Mouse (Mus musculus): ENCODE measurements around the gene Atp2c1. TPM values are rescaled to one million over a fixed set of nuclear protein-coding genes. Genes with fewer than 3 reads are reported as not detected.

Gene Atp2c1
- polyA plus RNA-seq, 1 experiment from 2014 or later = 33.2 TPM

GRCm38 (mm10) chr9:105374361-105374760 is 152.8 kb downstream of the Atp2c1 start:
- Histone ChIP-seq H3K4me3 (ENCODE audit: low read depth, low read length) (no peak overlapping the region), H3K4me1 (replicated peaks; ENCODE audit: control insufficient read depth, insufficient read depth) (no peaks in the 10 kb centered on the region), H3K36me3 (ENCODE audit: control insufficient read depth, insufficient read depth, low read length) (no peaks in the 10 kb centered on the region), H3K4me2 (replicated peaks; ENCODE audit: low read depth) (no peak overlapping the region), H3K27ac (replicated peaks) (no peak overlapping the region), H3K9ac (ENCODE audit: low read length) (no peak overlapping the region), H3K9me3 (ENCODE audit: control insufficient read depth, low read length) (no peaks in the 10 kb centered on the region), H3K27me3 (ENCODE audit: control insufficient read depth, insufficient read depth, low read length) (no peaks in the 10 kb centered on the region)
- TF ChIP-seq CTCF (IDR thresholded peaks at IDR 0.05; ENCODE audit: low read depth) = no peak
- no peak for TF ChIP-seq EP300 (optimal IDR thresholded peaks at IDR 0.05)
- no peak for DNase-seq (ENCODE audit: low spot score)
- WGBS = 48% methylated on average over 5 of the region's 5 CpGs
- ATAC-seq (ENCODE audit: low FRiP score, low TSS enrichment) = no peak

GRCm38 (mm10) chr9:105368605-105369004 is 158.5 kb downstream of the Atp2c1 start:
- no peak for ATAC-seq (ENCODE audit: low FRiP score, low TSS enrichment)
- Histone ChIP-seq H3K9ac (ENCODE audit: low read length) (no peak overlapping the region), H3K4me2 (replicated peaks; ENCODE audit: low read depth) (no peak overlapping the region), H3K27ac (replicated peaks) (no peak overlapping the region), H3K9me3 (ENCODE audit: control insufficient read depth, low read length) (no peaks in the 10 kb centered on the region), H3K36me3 (ENCODE audit: control insufficient read depth, insufficient read depth, low read length) (no peaks in the 10 kb centered on the region), H3K4me3 (ENCODE audit: low read depth, low read length) (no peak overlapping the region), H3K4me1 (replicated peaks; ENCODE audit: control insufficient read depth, insufficient read depth) (no peaks in the 10 kb centered on the region), H3K27me3 (ENCODE audit: control insufficient read depth, insufficient read depth, low read length) (no peaks in the 10 kb centered on the region)
- no peak for DNase-seq (ENCODE audit: low spot score)
- 87% methylated on average over 3 of the region's 3 CpGs for WGBS
- TF ChIP-seq EP300 (optimal IDR thresholded peaks at IDR 0.05) = no peak
- TF ChIP-seq CTCF (IDR thresholded peaks at IDR 0.05; ENCODE audit: low read depth) = no peak

- DNase-seq (ENCODE audit: low spot score) (no peak), ATAC-seq (ENCODE audit: low FRiP score, low TSS enrichment) (no peak)
- no peak overlapping the region for H3K4me2 ChIP-seq (replicated peaks; ENCODE audit: low read depth)
- H3K9me3 ChIP-seq (ENCODE audit: control insufficient read depth, low read length) = no peaks in the 10 kb centered on the region
- no peak overlapping the region for H3K4me3 ChIP-seq (ENCODE audit: low read depth, low read length)
- TF ChIP-seq CTCF (IDR thresholded peaks at IDR 0.05; ENCODE audit: low read depth) (no peak), EP300 (optimal IDR thresholded peaks at IDR 0.05) (no peak)
- H3K36me3 ChIP-seq (ENCODE audit: control insufficient read depth, insufficient read depth, low read length) = no peaks in the 10 kb centered on the region
- no peak overlapping the region for H3K27ac ChIP-seq (replicated peaks)
- no peak overlapping the region for H3K9ac ChIP-seq (ENCODE audit: low read length)
- no peaks in the 10 kb centered on the region for H3K27me3 ChIP-seq (ENCODE audit: control insufficient read depth, insufficient read depth, low read length)
- H3K4me1 ChIP-seq (replicated peaks; ENCODE audit: control insufficient read depth, insufficient read depth) = no peaks in the 10 kb centered on the region
- 91% methylated on average over 4 of the region's 4 CpGs for WGBS
Measured at GRCm38 (mm10) chr9:105366199-105366598, 160.9 kb downstream of the Atp2c1 start.

GRCm38 (mm10) chr9:105363520-105364231 is 163.4 kb downstream of the Atp2c1 start:
- Histone ChIP-seq H3K4me2 (replicated peaks; ENCODE audit: low read depth) (no peak overlapping the region), H3K9ac (ENCODE audit: low read length) (no peak overlapping the region), H3K36me3 (ENCODE audit: control insufficient read depth, insufficient read depth, low read length) (no peaks in the 10 kb centered on the region), H3K27ac (replicated peaks) (no peak overlapping the region), H3K4me1 (replicated peaks; ENCODE audit: control insufficient read depth, insufficient read depth) (no peaks in the 10 kb centered on the region), H3K9me3 (ENCODE audit: control insufficient read depth, low read length) (no peaks in the 10 kb centered on the region), H3K27me3 (ENCODE audit: control insufficient read depth, insufficient read depth, low read length) (no peaks in the 10 kb centered on the region), H3K4me3 (ENCODE audit: low read depth, low read length) (no peak overlapping the region)
- 77% methylated on average over 5 of the region's 5 CpGs for WGBS
- no peak for ATAC-seq (ENCODE audit: low FRiP score, low TSS enrichment)
- DNase-seq (ENCODE audit: low spot score) = no peak
- no peak for TF ChIP-seq CTCF (IDR thresholded peaks at IDR 0.05; ENCODE audit: low read depth)
- TF ChIP-seq EP300 (optimal IDR thresholded peaks at IDR 0.05) = no peak

GRCm38 (mm10) chr9:105362181-105362580 is 164.9 kb downstream of the Atp2c1 start:
- H3K9ac ChIP-seq (ENCODE audit: low read length) = no peak overlapping the region
- WGBS = 83% methylated on average over 2 of the region's 2 CpGs
- H3K4me1 ChIP-seq (replicated peaks; ENCODE audit: control insufficient read depth, insufficient read depth) = no peaks in the 10 kb centered on the region
- H3K4me3 ChIP-seq (ENCODE audit: low read depth, low read length) = no peak overlapping the region
- H3K36me3 ChIP-seq (ENCODE audit: control insufficient read depth, insufficient read depth, low read length) = no peaks in the 10 kb centered on the region
- H3K27me3 ChIP-seq (ENCODE audit: control insufficient read depth, insufficient read depth, low read length) = no peaks in the 10 kb centered on the region
- H3K9me3 ChIP-seq (ENCODE audit: control insufficient read depth, low read length) = no peaks in the 10 kb centered on the region
- no peak overlapping the region for H3K4me2 ChIP-seq (replicated peaks; ENCODE audit: low read depth)
- DNase-seq (ENCODE audit: low spot score) (no peak), ATAC-seq (ENCODE audit: low FRiP score, low TSS enrichment) (no peak)
- no peak for TF ChIP-seq CTCF (IDR thresholded peaks at IDR 0.05; ENCODE audit: low read depth)
- H3K27ac ChIP-seq (replicated peaks) = no peak overlapping the region

Other genes starting within 250 kb of the Atp2c1 start
- gene Aste1, start 131.9 kb downstream of the Atp2c1 start, polyA plus RNA-seq (2015; fragmentation: Nextera tagmentation; extraction: Ambion mirVana) = 7.3 and 8.1 TPM in 2 replicates
- gene Nek11, start 131.8 kb downstream of the Atp2c1 start, polyA plus RNA-seq (2015; fragmentation: Nextera tagmentation; extraction: Ambion mirVana) = 0.18 and 0.29 TPM in 2 replicates
- gene Pik3r4, start 115.7 kb upstream of the Atp2c1 start, polyA plus RNA-seq (2015; fragmentation: Nextera tagmentation; extraction: Ambion mirVana) = 10.0 and 10.4 TPM in 2 replicates